Mouse (Mus musculus) heart, postnatal 25 days (tissue): ENCODE measurements at regions not wholly inside any gene's neighbourhood (a gene's known extent, or its start where the extent isn't known, plus 50 kb on each side); places are given as distances from the start of the nearest gene placed in this dataset.

Source experiments
- DNase-seq: peaks from one replicate; pipeline ENCODE4 v3.0.0; 2022; ENCODE audit warnings: low spot score
- intact Hi-C: fragments of 180-260 bp; cut with DNase I; formaldehyde crosslinking; loops from one replicate; pipeline ENCODE4 v1.15.1; 2025

DNA sequence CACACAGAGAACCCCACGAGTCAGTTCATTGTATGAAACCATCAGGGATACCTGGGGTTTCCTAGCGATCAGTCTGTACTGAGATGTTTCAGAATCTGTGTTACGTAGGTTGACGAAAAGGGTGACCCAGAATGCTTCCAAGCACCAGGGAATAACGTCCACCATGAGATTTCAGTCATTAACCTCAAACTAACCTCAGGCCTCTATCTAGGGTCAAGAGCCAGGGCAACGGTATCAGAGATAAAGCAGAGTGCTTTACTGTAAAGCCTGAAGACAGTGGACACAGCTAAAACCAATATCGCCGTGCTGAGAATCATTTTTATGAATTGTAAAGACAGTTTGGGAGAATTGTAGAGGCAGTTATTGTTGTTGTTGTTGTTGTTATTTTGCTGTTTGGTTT, 52.9 kb upstream of the Errfi1 start:
- no peak for DNase-seq
- intact Hi-C loops, result no loop called here

DNA sequence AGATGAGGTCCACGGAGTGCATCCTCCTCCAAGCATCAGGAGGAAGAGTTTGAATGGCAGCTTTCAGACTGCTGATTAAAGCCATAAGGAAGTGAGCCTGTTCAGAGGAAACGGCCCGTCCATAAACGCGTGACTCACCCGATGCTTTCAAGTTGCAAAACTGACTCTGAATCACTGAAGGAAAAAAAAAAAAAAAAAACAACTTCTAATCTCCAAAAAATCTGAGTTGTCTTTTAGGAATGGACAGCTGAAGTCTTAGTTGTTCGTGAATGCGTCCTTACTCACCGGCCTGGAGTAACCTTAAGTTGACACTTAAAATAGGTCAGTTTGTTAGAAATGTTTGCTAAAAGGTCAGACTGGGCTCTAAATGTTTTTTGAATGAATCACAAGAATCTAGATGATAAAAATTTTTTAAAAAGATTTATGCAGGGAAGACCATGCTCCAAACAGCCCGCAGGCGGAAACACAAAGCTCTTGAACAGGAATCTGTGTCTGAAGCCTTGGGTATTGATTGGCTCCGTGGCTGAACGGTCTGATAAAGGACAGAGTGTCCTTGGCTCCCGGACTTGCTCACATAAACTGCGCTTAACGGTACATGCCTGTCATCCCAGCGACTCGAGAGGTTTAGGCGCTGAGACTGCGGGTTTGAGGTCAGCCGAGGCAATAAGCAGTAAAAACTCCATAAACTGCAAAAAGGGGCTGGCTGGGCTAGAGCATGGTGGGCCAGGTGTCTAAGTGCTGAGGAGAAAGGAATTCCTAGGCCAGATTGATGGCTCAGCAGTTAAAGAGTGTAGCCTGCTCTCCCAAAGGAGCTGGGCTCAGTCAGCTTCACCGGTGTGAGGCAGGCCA, 53.9 kb upstream of the Errfi1 start:
- no peak for DNase-seq

DNA sequence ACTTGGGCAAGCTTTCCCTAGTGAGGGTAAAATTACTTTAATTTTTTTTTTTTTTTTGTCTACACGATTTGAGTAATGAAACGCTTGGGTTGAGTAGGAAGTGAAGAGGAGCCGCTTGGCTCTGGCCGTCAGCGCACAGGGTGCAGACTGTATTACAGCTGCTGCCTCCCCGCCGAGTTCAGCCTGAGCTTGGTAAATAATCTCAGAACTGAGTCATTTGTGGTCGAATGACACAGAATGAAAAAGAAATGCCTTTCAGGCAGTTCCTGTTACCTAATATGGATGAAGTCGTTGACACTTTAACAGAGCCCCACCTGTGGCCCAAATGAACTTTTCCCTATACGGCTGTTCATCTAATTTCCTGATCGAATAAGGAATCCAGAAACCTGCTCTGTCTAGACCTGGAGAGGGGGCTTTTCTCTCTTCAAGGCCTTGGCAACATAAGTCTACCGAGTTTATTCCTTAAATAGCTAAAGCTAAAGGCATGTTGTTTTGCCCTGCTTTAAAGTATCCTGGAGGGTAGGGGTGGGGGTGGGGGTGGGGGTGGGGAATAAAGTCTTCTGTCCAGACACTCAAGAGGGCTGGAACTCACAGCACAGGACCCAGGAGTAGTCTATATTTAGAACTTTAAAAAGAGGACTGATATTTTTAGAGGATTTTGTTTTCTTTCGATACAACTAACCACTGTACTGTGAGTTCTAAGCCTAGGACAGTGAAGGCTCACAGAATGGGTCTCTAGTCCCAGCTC, 54.8 kb upstream of the Errfi1 start:
- no peak for DNase-seq
- intact Hi-C loops, result no loop called here

More for the DNA sequence above, 53.9 kb upstream of the Errfi1 start:
- intact Hi-C loops, result no loop called here

DNA sequence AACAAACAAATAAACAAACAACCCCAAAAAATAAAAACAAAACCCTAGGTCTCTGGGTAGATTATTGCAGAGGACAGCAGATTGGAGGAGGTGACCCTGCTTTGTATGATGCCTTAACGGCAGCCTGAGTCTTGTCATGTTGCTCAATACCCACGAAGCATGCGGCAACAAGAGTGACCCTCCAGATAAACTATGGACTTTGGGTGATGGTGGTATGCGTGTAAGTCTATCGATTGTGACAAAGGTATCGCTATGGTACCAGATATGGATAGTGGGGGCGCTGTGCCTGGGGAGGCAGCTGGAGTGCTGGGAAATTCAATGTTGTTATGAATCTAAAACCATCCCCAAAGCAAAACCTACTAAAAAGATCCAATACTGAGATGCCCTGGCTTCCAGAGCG, 55.4 kb upstream of the Errfi1 start:
- DNase-seq, result no peak
- intact Hi-C loops, result no loop called here

DNA sequence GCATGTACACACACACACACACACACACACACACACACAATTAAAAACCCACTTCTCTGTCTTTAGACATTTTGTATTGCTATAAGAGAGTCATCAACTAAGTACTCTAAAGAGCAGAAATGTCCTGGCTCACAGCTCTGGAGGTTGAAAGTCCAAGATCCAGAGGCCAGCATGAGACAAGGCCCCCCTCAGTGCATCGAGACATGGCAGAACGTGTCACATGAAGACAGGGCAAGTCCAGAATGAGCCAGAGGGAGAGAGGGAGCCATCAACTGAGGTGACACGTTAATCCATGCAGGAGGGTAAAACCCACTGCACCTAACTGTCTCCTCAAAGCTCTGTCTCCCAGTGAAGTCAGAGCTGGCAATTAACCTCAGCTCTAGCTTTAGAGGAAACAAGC, 56.7 kb upstream of the Errfi1 start:
- no peak for DNase-seq
- intact Hi-C loops, result no loop called here

DNA sequence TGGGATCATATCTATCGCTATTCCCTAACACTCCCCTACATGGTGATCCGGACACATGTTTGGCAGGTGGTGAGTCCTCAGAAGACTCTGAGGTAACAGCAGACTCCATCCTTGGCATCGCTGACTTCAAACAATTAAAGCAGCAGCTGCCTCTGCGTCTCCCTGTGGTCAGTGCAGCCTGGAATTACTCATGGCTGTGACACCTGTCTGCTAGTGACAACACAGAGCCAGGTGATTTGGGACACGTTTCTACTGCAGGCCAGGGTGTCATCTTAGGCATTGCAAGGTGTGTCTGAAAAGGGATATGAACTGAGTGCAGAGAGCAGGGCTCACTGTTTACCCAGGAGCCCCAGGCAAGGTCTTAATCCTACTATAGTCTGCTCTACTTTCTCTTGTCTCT, 58.8 kb upstream of the Errfi1 start:
- intact Hi-C loops, result no loop called here
- no peak for DNase-seq

DNA sequence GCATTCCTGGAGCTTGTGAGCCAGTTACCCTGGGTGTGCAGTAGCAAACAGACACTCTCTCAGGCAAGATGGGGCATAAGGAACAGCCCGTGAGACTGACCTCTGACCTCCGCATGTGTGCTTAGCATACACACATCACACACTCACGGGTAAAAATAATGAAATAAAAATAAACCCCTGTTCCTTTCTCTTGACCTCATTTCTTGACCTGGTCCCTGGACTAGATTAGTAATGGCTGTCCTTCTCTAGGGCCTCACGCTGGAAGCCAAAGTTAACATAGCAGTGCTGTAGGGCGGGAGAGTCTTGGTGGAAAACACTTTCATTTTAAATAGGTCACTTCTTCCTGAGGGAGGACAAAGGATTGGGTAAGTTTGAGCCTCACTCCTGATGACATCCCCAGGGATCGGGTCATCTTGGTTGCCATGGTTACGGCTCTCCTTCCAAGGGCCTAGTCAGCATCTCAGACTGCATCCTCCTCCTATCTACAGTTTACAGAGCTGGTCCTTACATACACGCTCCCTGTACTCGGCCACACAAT, 59.4 kb upstream of the Errfi1 start:
- no peak for DNase-seq
- intact Hi-C loops, result no loop called here

DNA sequence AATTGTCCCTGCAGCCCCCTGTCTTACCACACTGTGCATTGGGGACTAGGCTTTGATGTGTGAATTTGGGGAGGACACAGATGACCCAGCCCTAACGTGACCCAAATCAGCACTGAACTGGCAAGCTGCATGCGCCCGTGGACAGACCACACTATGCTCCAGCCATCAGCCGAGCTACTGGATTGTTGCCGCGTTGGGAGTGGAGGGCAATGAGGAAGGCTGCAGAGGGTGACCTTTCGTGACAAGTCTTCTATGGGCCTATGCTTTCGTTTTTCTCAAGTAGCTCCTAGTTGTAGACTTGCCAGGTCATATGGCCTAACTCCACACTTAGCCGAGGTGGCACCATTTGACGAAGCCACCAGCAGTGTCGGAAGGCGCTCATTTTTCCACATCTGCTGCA, 60.6 kb upstream of the Errfi1 start:
- intact Hi-C loops, result no loop called here
- no peak for DNase-seq

DNA sequence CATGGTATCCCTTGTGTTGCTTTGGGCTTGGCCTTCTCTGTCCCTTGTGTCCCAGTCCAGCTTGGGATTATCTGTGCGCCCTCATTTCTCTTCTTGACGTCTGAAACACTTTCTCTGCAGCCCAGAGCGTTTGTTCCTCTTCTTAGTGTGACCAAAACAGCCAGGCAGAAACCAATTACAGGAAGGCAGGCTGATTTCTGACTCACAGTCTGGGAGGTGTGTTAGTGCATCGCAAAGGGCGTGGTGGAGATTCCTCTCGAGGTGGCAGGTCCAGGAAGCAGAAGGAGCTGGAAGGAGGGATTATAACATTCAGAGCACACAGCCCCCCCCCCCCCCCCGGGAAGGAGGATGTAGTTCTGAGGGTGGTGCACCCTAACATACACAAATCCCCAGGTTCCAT, 64.6 kb upstream of the Errfi1 start:
- no peak for DNase-seq
- intact Hi-C loops, result no loop called here

DNA sequence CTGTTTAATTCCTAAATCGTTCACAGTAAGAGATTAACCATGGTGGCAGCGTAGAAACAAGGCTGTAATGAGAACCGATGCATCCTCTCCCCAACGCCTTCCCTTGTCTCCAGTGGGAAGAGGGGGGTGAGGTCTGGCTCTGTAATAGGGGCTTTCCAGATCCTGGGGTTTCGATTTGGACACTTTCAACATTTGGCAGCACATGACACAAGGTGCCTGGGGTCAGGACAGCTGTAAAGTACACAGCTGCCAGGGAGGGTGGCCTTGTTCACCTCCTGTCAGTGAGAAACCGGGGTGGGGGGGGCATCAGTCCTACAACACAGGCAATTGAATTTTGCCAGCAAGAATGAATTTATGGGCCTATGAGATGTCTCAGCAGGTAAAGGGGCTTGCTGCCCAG, 66.6 kb upstream of the Errfi1 start:
- no peak for DNase-seq
- intact Hi-C loops, result no loop called here

DNA sequence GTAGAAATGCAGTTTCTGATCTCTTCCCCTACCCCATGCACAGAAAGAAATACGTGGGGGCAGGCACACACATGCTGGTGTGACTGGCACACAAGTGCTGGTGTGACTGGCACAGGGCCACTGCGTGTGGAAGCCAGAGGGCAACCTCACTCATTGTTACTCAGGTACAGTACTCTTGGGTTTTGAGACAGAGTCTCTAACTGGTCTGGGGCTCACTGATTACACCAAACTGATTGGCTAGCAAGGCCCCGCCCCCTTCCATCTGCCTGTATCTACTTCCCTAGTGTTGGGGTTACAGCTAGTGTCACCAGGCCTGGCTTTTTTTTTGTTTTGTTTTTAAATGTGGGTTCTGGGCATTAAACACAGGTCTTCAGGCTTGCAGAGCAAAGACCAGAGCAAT, 67.1 kb upstream of the Errfi1 start:
- intact Hi-C loops, result no loop called here
- no peak for DNase-seq

DNA sequence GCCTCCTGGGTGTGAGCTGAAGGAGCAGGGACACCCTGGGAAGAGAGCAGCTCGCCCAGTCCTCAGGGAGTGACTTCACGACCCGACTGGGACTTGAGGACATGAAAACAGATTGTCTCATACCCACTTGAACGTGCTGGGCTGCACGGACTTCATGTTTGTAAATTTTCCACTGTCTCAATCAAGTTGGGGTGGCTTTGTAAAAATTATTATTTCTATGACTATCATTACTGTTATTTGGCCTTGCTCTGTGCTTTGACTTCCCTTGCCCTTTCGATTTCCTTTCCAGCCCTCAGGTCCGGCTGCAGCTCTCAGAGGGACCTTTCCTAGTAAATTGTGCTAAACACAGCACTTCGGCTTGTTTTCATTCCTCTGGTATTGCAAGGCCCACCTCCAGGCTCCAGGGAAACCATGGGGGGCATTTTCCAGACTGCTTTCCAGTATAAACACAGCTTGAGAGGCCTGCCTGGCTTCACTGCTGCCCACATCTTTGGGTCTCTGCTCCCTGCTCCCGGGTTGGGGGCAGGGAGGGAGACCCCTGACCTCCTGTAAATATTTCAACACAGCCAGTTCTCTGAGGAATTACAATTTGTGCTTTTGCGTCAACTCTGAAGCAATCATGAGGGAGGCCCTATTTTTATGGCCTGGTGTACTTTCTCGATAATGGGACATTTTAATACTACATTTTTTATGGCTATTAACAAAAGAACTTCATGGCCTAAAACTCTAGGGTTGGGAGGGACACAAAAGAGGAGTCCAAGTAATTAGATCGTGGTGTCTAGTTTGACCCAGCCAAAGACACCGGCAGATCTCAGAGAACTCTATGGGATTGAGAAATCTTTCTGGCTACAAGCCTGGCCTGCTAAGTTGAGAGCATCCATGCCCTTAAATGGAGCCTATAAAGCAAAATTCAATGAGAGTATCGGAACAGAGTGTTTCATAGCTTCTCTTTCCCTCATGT, 68.9 kb upstream of the Errfi1 start:
- peak; percentile 61 for DNase-seq
- intact Hi-C loops, result loop anchor here (5.0 kb wide), 1 partner anchor 92 kb away; no protein-coding TSS in a partner anchor

DNA sequence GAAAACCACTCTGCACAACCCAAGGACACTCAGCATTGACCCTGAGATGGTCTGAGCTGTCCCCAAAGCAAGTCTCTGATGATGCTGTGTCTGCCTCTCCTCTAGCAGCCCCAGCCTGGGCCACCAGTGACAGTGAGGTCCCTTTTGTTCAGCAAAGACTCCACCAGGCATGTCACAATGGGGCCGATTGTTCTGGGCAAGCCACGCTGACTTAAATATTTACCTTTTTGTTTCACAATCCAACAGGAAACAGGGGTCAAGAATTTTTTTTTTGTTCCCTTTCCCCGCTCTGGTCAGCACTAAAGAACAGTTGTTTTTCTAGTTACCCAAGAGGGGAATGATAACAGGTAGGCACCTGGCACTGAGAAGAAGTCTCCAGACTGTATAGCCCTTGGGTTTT, 72.4 kb upstream of the Errfi1 start:
- intact Hi-C loops, result loop anchor here (5.0 kb wide), 1 partner anchor 89 kb away; no protein-coding TSS in a partner anchor
- no peak for DNase-seq

DNA sequence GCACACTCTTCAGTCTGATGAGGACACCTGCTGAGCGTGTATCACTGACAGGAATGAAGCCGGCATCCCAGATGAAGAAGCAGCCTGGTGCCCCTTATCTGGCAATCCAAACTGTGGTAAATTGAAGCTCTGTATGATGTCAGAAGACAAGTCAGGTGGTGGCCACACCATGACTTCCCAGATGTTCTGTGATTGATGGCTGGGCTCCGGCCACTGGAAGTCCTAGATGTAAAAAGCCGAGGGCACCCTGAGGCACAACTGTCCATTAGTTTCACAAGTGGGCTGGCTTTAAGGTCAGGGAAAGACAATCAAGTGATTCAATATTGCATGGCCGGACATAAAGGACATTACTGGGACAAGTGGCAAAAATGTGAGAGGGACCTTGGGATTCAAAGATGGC, 74.4 kb upstream of the Errfi1 start:
- intact Hi-C loops, result no loop called here
- no peak for DNase-seq

DNA sequence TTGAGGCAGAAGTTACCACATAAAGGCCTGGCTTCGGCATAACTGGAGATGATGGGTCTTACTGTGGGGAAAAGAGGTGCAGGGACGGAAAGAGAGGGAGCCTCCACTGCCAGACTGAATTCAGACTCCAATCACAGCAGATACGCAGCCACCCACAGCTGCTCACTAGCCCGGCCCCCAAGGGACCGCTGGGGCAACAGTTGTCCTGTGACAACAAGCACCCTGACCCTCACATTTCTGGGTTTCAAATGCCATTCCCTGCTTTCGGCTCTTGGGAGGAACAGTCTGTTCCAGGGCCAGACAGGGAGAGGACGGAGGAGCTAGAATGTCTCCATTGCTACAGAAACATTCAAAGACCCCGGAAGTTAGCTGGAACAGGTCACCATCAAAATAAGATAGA, 75.0 kb upstream of the Errfi1 start:
- intact Hi-C loops, result no loop called here
- DNase-seq, result no peak

DNA sequence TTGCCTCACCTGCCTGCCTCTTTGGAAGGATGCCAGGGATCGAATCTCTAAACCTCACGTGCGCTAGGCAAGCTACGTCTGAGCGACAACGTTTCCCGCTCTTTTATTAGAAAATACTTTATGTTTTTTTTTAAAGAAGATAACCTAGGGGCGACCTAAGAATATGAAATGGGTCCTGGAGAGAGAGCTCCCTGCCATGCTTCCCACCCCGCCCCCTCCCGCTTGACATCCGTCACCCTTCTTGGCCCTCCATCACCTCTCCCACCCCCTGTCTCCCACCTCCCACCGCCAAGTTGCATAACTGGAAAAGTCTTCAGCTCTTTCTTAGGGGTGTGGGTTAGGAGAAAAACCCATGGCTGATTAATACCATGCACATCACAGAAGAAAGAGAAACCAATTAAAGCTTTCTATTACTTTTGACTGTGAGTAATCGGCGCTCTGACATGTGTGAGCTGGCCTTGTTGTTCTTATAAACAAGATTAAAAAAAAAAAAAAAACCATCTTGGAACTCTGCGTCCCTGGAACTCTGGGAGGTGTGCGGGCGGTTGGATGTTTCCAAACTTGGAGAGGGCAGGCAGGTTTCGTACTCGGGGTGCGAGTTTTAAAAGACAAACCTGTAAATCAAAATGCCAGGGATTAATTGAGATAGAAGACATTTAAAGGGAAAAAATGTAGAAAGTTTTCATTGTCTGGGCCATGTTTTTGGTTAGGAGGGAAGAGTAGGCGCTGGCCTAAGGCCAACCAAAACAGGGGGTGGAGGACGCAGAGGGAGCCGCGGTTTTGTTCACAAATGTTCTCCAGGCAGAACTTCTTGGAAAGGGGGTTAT, 77.8 kb upstream of the Errfi1 start:
- DNase-seq, result no peak
- intact Hi-C loops, result no loop called here

DNA sequence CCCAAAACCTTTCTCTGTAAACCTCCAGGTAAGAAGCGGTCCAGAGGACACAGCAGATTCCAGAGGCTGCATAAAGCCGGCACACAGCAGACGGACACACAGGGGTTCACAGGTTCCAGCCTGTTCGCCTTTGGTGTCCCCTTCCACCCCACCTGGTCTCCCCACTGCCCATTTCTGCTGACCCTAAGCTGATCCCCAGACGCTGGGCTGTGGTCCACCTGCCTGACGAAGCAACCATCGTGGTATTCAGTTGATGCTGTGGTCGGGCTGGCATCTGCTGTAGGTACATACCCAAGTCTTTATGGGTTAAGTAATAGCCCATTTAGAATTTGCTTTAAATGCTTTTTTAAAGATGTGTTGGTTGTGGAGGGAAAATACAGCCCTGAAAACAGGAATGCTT, 78.4 kb upstream of the Errfi1 start:
- intact Hi-C loops, result no loop called here
- no peak for DNase-seq

DNA sequence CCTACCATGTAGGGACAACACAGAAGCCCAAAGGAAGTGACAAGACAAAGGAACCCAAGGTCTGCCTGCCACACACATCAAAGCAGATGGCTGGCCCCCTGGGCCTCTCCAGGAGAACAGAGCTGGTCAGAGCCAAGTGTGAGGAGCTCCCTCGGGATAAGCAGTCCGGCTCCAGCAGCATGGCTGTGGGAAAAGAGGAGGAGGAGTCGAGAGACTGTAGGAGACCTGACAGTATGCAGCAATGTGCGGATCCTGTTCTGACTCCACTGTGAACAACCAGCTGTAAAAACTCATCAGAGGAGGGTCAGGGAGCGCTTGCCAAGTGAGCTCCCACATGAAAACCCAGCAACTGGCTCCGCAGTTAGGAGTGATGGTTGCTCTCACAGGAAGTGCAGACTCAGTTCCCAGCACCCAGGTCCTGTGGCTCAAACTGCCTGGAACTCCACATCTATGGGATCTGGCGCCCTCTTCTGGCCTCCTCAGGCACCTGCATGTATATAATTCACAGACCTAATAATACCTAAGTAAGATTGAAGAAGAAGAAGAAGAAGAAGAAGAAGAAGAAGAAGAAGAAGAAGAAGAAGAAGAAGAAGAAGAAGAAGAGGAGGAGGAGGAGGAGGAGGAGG, 79.3 kb upstream of the Errfi1 start:
- no peak for DNase-seq
- intact Hi-C loops, result no loop called here
